In the genomic region with DNA sequence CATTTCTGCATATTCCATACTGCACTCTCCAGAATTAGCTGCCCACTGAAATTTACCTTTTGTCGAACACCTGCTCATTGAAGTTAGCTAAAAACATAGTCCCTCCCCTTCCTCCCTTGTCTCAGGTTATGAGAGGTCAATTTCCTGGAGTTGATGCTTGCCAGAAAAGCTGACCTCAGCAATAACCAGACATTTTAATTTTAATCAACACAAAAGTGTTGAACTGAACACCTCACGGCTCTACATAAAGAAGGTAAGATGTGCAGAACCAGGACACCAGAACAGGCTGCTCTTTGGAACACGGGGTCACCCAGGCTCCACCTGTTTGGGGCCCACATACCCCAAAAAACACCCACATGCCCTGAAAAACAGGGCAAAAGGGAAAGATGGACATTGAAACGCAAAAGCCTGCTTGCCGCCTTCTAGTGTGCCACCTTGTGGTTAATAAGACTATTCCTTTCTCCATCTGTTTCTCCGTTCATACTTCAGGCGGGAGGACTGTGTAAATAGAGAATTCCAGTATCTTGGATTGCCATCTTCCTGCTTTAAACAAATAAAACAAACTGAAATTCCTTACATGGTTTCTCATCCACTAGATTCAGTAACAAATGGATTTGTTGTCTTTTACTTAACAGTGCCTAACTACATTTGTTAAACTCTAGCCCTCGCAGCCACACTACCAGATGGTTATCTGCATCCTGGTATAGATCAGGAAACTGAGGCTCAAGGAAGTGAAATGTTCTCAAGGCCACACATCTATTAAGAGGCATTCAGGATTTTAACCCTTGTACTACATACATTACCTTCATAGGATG, we compare ENCODE assay signal across 9 mouse cellular contexts. TPM values are rescaled to one million over a fixed set of nuclear protein-coding genes. Genes with fewer than 3 reads are reported as not detected.
DNase-seq lines count a peak whose midpoint lies in the region; ATAC-seq and TF ChIP-seq lines count a peak whose summit lies in the region.
"Had no signal": no experiment of that assay in that cellular context is flagged by ENCODE, and none has a peak within 500 bp of the region (broad histone marks: within the 10 kb centered on the region; RNA-seq: fewer than 3 reads in every experiment).

No protein-coding gene starts in this region.

- ATAC-seq in inflammation-experienced regulatory T-cells, adult 6 months, result no peak

- TF ChIP-seq CTCF in cerebellum, adult 2 months (IDR thresholded peaks at IDR 0.05; ENCODE audit: borderline replicate concordance, insufficient read depth, low read depth, low read length), result peak; percentile 63

- H3K4me3 ChIP-seq in cerebellum, adult 2 months (replicated peaks; ENCODE audit: insufficient read depth, low read depth, low read length), result peak overlapping the region; percentile 80

- DNase-seq in cerebellum, adult 2 months, result peak; percentile 36 to 55
- DNase-seq in cerebellum, postnatal 4 days (ENCODE audit: low spot score in 2 of 2), result no peak
- peak; percentile 15 for DNase-seq in thymus, postnatal 0 days (ENCODE audit: low spot score)
- no peak for DNase-seq in thymus, postnatal 25 days
- DNase-seq in heart, postnatal 10 days, result peak; percentile 25 to 34
- DNase-seq in mesoderm, embryonic 11.5 days (ENCODE audit: low read depth, low spot score), result peak; percentile 39
- DNase-seq in spleen, adult 18-20 months, result no peak

- 32% methylated on average over 8 of the region's 8 CpGs for WGBS in cerebellum, adult 2 months

- H3K27me3 ChIP-seq in cerebellum, adult 2 months (ENCODE audit: control insufficient read depth, insufficient read depth, low read length), result no peaks in the 10 kb centered on the region

- no peak for TF ChIP-seq POLR2A in cerebellum, adult 2 months (IDR thresholded peaks at IDR 0.05; ENCODE audit: borderline replicate concordance, insufficient read depth, low read length)

- H3K4me1 ChIP-seq in cerebellum, adult 2 months (ENCODE audit: control insufficient read depth, insufficient read depth, low read length), result no peaks in the 10 kb centered on the region

- H3K27ac ChIP-seq in cerebellum, adult 2 months (ENCODE audit: insufficient read depth, low read length), result no peak overlapping the region

- intact Hi-C loops in heart, postnatal 10 days (cut with DNase I), result loop anchor here (1.0 kb wide), 1 partner anchor 98 kb away; no protein-coding TSS in a partner anchor

RNA-seq across cellular contexts. Expression of gene Cep55, which starts 1.4 kb away (rescaled TPM):
- polyA plus RNA-seq in cerebellum, adult 2 months (2012; rRNA removed), result 0.16 and 0.18 TPM in 2 replicates
- 34.3 and 35.5 TPM in 2 replicates for polyA plus RNA-seq in thymus, postnatal 0 days (2015; fragmentation: Nextera tagmentation; extraction: Ambion mirVana)
- 1 to 10 TPM; 7.1 to 7.8 TPM for total RNA-seq in heart, postnatal 10 days (2021)
- polyA plus RNA-seq in inflammation-experienced regulatory T-cells, adult 6 months (2017; shearing (Covaris generic)), result 10 to 100 TPM in 1 of 3 experiments, 1 to 10 TPM in 2; 2.7 to 34.6 (median 3.6) TPM

RNA-seq across cellular contexts. Expression of gene Myof, which starts 10.1 kb away (rescaled TPM):
- polyA plus RNA-seq in cerebellum, adult 2 months (2012; rRNA removed), result 2.1 and 3.3 TPM in 2 replicates
- polyA plus RNA-seq in thymus, postnatal 0 days (2015; fragmentation: Nextera tagmentation; extraction: Ambion mirVana), result 4.1 and 5.1 TPM in 2 replicates
- 10 to 100 TPM; 14.9 to 15.7 TPM for total RNA-seq in heart, postnatal 10 days (2021)
- under 1 TPM in 1 of 3 experiments, not detected in 2; 0.35 TPM for polyA plus RNA-seq in inflammation-experienced regulatory T-cells, adult 6 months (2017; shearing (Covaris generic))

RNA-seq across cellular contexts. Expression of gene Ffar4, which starts 43.4 kb away (rescaled TPM):
- polyA plus RNA-seq in cerebellum, adult 2 months (2012; rRNA removed), result not detected in 2 replicates
- 1.2 and 1.4 TPM in 2 replicates for polyA plus RNA-seq in thymus, postnatal 0 days (2015; fragmentation: Nextera tagmentation; extraction: Ambion mirVana)
- total RNA-seq in heart, postnatal 10 days (2021), result 10 to 100 TPM in 1 of 2 experiments, under 1 TPM in 1; 0.79 to 10.7 TPM
- under 1 TPM in 2 of 3 experiments, not detected in 1; 0.32 to 0.42 TPM for polyA plus RNA-seq in inflammation-experienced regulatory T-cells, adult 6 months (2017; shearing (Covaris generic))
- total RNA-seq: layer of hippocampus, postnatal 10 days had no signal

Comparison
In these comparisons a context has a peak if more than half of its experiments do, and no peak if none do; other contexts are left out.
1. DNase-seq: peak in cerebellum, adult 2 months (2 of 2), thymus, postnatal 0 days (single experiment), heart, postnatal 10 days (2 of 2) and mesoderm, embryonic 11.5 days (single experiment); none in cerebellum, postnatal 4 days (0 of 2), thymus, postnatal 25 days (single experiment) and spleen, adult 18-20 months (0 of 2).